Mouse (Mus musculus): ENCODE results near the gene Taok1. TPM values are rescaled to one million over a fixed set of nuclear protein-coding genes. Genes with fewer than 3 reads are reported as not detected.

Taok1 gene
- polyA plus RNA-seq, 1 experiment from 2014 or later: 18.4 TPM

GRCm38 (mm10) chr11:77513811-77514170 is 93.8 kb downstream of the Taok1 start:
- ATAC-seq (no peak), DNase-seq (ENCODE audit: low spot score) (peak; percentile 49)
- Histone ChIP-seq H3K27me3 (replicated peaks; ENCODE audit: insufficient read depth, low read length) (0 out of 2 replicates have a peak, but pooled peaks cover 4% of the 10 kb centered on the region), H3K9me3 (ENCODE audit: low read length) (no peaks in the 10 kb centered on the region), H3K4me3 (ENCODE audit: low read depth, low read length) (peak overlapping the region; percentile 68), H3K4me1 (ENCODE audit: insufficient read depth, low read depth, low read length) (peaks cover 27% of the 10 kb centered on the region), H3K4me2 (replicated peaks; ENCODE audit: low read depth, low read length) (peak overlapping the region; percentile 91), H3K27ac (ENCODE audit: low read length) (peak overlapping the region; percentile 65), H3K36me3 (ENCODE audit: insufficient read depth, low read length) (no peaks in the 10 kb centered on the region), H3K9ac (replicated peaks; ENCODE audit: low read depth) (peak overlapping the region; percentile 16; the same call in 1 of the 2 replicates)
- TF ChIP-seq EP300 (IDR thresholded peaks at IDR 0.05) (no peak), CTCF (IDR thresholded peaks at IDR 0.05) (no peak)
- WGBS: 7% methylated on average over 10 of the region's 10 CpGs

DNA sequence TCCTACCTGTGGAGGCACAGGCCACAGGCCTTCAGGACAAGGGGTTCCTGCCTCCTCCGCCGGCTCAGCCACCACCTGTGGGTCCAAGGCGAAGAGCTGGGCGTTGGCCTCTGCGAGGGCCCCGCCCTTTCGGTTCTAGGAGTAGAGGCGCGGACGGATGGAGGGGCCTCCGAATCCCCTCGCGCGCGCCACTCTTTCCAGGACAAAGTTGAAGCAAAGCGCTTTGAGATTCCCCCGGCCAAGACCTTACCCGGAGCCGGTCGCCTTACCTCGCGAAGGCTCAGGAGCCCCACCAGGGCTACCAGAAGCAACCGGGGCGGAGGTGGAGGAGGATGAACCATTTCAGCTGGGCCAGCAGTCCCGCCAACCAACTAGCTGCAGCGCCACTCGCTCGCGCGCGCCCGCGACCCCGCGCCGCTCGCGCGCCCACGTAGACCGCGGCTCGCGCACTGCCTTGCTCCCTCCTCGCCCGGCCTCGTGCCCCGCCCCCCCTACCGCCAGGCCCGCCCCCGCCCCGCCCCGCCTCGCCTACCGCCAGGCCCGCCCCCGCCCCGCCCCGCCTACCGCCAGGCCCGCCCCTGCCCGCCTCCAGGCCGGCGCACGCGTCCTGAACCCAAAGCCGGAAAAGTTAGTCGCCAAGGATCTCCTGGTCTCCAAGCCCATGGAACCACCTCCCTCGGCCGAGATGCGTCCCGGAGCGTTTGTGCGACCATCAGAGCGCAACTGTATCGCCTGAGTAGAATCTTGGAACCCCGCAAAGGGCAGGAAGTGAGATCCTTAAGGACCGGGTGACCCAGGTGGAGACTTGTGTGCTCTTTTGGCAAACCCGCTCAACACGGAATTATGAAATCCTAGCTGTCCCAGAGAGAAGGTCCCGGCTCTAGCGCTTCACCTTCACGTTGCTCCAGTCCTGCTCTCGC is 94.5 kb downstream of the Taok1 start:
- no peaks in the 10 kb centered on the region for H3K36me3 ChIP-seq (ENCODE audit: insufficient read depth, low read length)
- DNase-seq (ENCODE audit: low spot score) (peak; percentile 93), ATAC-seq (peak; percentile 83)
- under 1% methylated on average over 58 of the region's 84 CpGs for WGBS
- H3K9me3 ChIP-seq (ENCODE audit: low read length): no peaks in the 10 kb centered on the region
- TF ChIP-seq CTCF (IDR thresholded peaks at IDR 0.05): no peak
- no peak for TF ChIP-seq EP300 (IDR thresholded peaks at IDR 0.05)
- peak overlapping the region; percentile 46 for H3K9ac ChIP-seq (replicated peaks; ENCODE audit: low read depth)
- H3K4me3 ChIP-seq (ENCODE audit: low read depth, low read length): peak overlapping the region; percentile 68
- peak overlapping the region; percentile 68 for H3K27ac ChIP-seq (ENCODE audit: low read length)
- peak overlapping the region; percentile 91 for H3K4me2 ChIP-seq (replicated peaks; ENCODE audit: low read depth, low read length)
- peaks cover 23% of the 10 kb centered on the region for H3K4me1 ChIP-seq (ENCODE audit: insufficient read depth, low read depth, low read length)
- 0 out of 2 replicates have a peak, but pooled peaks cover 4% of the 10 kb centered on the region for H3K27me3 ChIP-seq (replicated peaks; ENCODE audit: insufficient read depth, low read length)

DNA sequence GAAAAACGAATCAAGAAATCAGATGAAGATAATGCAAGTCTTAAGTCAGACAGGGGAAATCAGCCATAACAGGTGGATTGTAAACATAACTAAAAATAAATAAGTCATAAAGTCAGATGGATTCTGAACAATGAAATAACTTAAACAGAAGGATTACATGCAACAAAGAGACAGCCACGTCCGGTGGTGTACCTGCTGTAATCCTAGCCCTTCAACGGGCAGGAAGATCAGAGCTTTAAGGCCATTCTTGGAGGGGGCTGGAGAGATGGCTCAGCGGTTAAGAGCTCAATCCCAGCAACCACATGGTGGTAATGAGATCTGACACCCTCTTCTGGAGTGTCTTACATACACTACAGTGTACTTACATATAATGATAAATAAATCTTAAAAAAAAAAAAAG is 96.3 kb downstream of the Taok1 start:
- TF ChIP-seq EP300 (IDR thresholded peaks at IDR 0.05) (no peak), CTCF (IDR thresholded peaks at IDR 0.05) (no peak)
- H3K4me3 ChIP-seq (ENCODE audit: low read depth, low read length): no peak overlapping the region
- DNase-seq (ENCODE audit: low spot score) (no peak), ATAC-seq (no peak)
- peaks cover 23% of the 10 kb centered on the region for H3K4me1 ChIP-seq (ENCODE audit: insufficient read depth, low read depth, low read length)
- H3K27me3 ChIP-seq (replicated peaks; ENCODE audit: insufficient read depth, low read length): 0 out of 2 replicates have a peak, but pooled peaks cover 4% of the 10 kb centered on the region
- no peak overlapping the region for H3K4me2 ChIP-seq (replicated peaks; ENCODE audit: low read depth, low read length)
- H3K27ac ChIP-seq (ENCODE audit: low read length): no peak overlapping the region
- H3K9ac ChIP-seq (replicated peaks; ENCODE audit: low read depth): no peak overlapping the region
- H3K36me3 ChIP-seq (ENCODE audit: insufficient read depth, low read length): 0 out of 2 replicates have a peak, but pooled peaks cover 9% of the 10 kb centered on the region
- H3K9me3 ChIP-seq (ENCODE audit: low read length): no peaks in the 10 kb centered on the region
- WGBS: 62% methylated on average over 5 of the region's 5 CpGs

- 0 out of 2 replicates have a peak overlapping the region, but pooled peaks have one; percentile 20 for H3K4me3 ChIP-seq (ENCODE audit: low read depth, low read length)
- H3K27ac ChIP-seq (ENCODE audit: low read length): no peak overlapping the region
- peak; percentile 76 for ATAC-seq
- 19% methylated on average over 48 of the region's 49 CpGs for WGBS
- peak; percentile 92 for DNase-seq (ENCODE audit: low spot score)
- H3K4me1 ChIP-seq (ENCODE audit: insufficient read depth, low read depth, low read length): peaks cover 5% of the 10 kb centered on the region; the same call in 1 of the 2 replicates
- peak overlapping the region; percentile 71 for H3K4me2 ChIP-seq (replicated peaks; ENCODE audit: low read depth, low read length)
- no peaks in the 10 kb centered on the region for H3K9me3 ChIP-seq (ENCODE audit: low read length)
- H3K36me3 ChIP-seq (ENCODE audit: insufficient read depth, low read length): peaks cover 24% of the 10 kb centered on the region; the same call in 1 of the 2 replicates
- H3K9ac ChIP-seq (replicated peaks; ENCODE audit: low read depth): no peak overlapping the region; the same call in 1 of the 2 replicates
- H3K27me3 ChIP-seq (replicated peaks; ENCODE audit: insufficient read depth, low read length): no peaks in the 10 kb centered on the region
- peak; percentile 94 for TF ChIP-seq CTCF (IDR thresholded peaks at IDR 0.05)
- no peak for TF ChIP-seq EP300 (IDR thresholded peaks at IDR 0.05)
Measured at GRCm38 (mm10) chr11:77508068-77509021, 99.3 kb downstream of the Taok1 start.

GRCm38 (mm10) chr11:77507426-77507825 is 100.2 kb downstream of the Taok1 start:
- TF ChIP-seq EP300 (IDR thresholded peaks at IDR 0.05): no peak
- TF ChIP-seq CTCF (IDR thresholded peaks at IDR 0.05): no peak
- Histone ChIP-seq H3K9ac (replicated peaks; ENCODE audit: low read depth) (no peak overlapping the region), H3K4me1 (ENCODE audit: insufficient read depth, low read depth, low read length) (peaks cover 3% of the 10 kb centered on the region; the same call in 1 of the 2 replicates), H3K9me3 (ENCODE audit: low read length) (no peaks in the 10 kb centered on the region), H3K27ac (ENCODE audit: low read length) (no peak overlapping the region), H3K4me3 (ENCODE audit: low read depth, low read length) (no peak overlapping the region), H3K36me3 (ENCODE audit: insufficient read depth, low read length) (peaks cover 29% of the 10 kb centered on the region), H3K27me3 (replicated peaks; ENCODE audit: insufficient read depth, low read length) (no peaks in the 10 kb centered on the region), H3K4me2 (replicated peaks; ENCODE audit: low read depth, low read length) (no peak overlapping the region)
- 71% methylated on average over 4 of the region's 4 CpGs for WGBS
- no peak for ATAC-seq
- no peak for DNase-seq (ENCODE audit: low spot score)

Measured in lung, postnatal 0 days (tissue).